Mouse (Mus musculus): ENCODE data around the gene Dlk2. TPM values are rescaled to one million over a fixed set of nuclear protein-coding genes. Genes with fewer than 3 reads are reported as not detected.

Gene Dlk2
- 9.0 and 9.6 TPM in 2 replicates for polyA plus RNA-seq (2015; fragmentation: Nextera tagmentation; extraction: Ambion mirVana)

DNA sequence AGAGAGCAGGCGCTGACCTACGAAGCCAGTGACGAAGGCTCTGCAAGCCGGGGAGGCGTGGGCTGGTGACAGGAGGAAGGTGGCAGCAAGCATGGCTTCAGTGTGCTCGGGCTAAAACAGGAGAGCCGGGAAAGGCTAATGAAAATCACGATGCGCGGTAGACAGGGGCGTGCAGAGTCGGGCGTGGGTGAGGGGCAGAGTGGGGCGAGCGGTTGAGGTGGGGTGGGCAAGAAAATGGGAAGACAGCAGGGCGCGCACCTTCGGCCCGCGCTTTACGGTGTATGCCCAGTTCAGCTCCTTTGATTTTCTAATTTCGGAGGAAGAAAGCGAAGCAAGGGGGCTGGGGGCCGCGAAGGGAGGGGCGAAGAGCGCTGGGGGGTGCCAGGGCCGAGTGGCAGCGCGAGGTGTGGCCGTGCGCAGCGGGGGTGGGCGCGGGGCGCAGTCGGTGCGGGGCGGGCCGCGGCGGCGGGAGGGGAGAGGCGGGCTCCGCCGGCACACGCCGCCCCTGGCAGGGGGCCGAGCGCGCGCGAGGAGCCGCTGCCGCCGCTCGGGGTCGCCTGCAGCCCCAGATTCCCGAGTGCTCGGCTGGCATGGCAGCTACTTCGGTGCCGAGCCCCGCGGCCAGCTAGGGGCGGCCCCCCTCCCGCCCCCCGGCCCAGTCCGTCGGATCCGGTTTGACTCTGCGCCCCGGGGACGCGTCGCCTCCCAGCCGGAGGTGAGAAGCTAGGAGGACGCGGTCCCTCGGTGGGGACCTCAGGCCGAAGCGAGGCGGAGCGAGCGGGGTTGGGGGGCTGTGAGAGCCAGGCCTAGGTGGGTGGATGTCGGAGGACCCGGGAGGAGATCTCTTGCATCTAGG lies at the start of gene Dlk2:
Gene Dlk2 (plus strand): TSS at position 58 of the 856 bp plus-strand sequence.
- Histone ChIP-seq H3K4me2 (peak within 1 kb of the TSS; percentile 97), H3K4me3 (peak within 1 kb of the TSS; percentile 70), H3K36me3 (peaks cover 10% of the 10 kb centered on the region), H3K9ac (peak within 1 kb of the TSS; percentile 83), H3K4me1 (replicated peaks) (peaks cover 19% of the 10 kb centered on the region), H3K9me3 (no peaks in the 10 kb centered on the region), H3K27ac (replicated peaks) (peak within 1 kb of the TSS; percentile 81), H3K27me3 (peaks cover 65% of the 10 kb centered on the region)
- WGBS: under 1% methylated on average over 71 of the region's 86 CpGs
- peak; percentile 67 for ATAC-seq (ENCODE audit: low read depth)

DNA sequence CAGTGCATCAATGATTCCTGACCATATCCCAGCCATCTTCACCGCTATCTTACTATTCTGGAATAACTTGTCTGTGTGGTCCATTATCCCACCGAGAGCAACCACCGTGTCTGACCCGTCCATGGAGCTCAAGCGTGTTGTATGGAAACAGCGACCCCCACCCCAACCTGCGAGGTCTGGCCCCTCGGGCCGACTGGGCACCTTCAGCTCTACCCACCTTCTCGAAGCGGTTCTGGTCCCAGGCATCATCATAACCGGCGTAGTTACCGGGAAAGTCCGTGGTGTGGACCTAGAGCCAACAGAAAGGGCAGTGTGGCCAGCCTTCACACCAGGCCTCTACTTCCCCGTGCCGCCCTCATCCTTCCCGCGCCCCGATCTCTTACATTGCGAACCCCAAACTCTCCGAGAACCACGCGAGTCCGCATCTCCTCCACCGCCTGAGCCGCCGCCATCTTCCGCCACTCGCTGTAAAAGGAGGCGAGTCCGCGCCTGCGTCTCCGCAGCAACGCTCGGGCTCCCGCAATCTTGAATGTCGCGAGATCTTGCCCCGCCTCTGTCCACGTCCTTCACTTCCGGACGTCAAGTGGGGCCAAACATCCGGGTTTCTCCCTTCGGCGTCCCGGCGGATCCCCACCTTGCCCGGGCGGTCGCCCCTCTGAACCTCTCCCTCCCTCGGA lies 49.6 kb upstream of the Dlk2 start, which contains the start of the genes Polr1c and Yipf3:
Gene Polr1c (minus strand): TSS at position 543 of the 677 bp plus-strand sequence.
Gene Yipf3 (plus strand): TSS at position 569 of the 677 bp plus-strand sequence.
- no peaks in the 10 kb centered on the region for H3K27me3 ChIP-seq
- WGBS: under 1% methylated on average over 53 of the region's 53 CpGs
- no peaks in the 10 kb centered on the region for H3K9me3 ChIP-seq
- peaks cover 71% of the 10 kb centered on the region for H3K36me3 ChIP-seq
- H3K9ac ChIP-seq: peak within 1 kb of the TSS; percentile 97
- peaks cover 36% of the 10 kb centered on the region for H3K4me1 ChIP-seq (replicated peaks)
- H3K4me2 ChIP-seq: peak within 1 kb of the TSS; percentile 95
- peak within 1 kb of the TSS; percentile 81 for H3K4me3 ChIP-seq
- H3K27ac ChIP-seq (replicated peaks): peak within 1 kb of the TSS; percentile 86
- peak; percentile 94 for ATAC-seq (ENCODE audit: low read depth)

DNA sequence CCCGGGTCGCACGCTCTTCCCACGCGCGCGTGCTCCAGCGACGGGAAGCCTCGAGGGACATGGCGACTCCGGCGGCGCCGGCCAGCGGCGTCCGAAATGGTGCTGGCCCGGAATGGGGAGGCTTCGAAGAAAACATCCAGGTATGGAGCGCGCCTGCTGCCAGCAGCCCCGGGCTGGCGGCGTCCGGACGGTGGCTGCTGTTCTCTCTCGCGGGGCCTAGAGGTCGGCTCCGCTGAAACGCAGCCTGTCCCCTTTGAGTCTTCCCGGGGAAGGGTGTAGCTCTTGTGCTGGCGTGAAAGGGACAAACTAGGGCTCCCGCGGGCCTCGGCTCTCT lies 49.1 kb upstream of the Dlk2 start:
- peak overlapping the region; percentile 81 for H3K4me3 ChIP-seq
- H3K36me3 ChIP-seq: peaks cover 66% of the 10 kb centered on the region
- peak overlapping the region; percentile 95 for H3K4me2 ChIP-seq
- H3K27me3 ChIP-seq: no peaks in the 10 kb centered on the region
- peak overlapping the region; percentile 86 for H3K27ac ChIP-seq (replicated peaks)
- under 1% methylated on average over 37 of the region's 37 CpGs for whole genome bisulfite sequencing
- H3K9me3 ChIP-seq: no peaks in the 10 kb centered on the region
- peaks cover 39% of the 10 kb centered on the region for H3K4me1 ChIP-seq (replicated peaks)
- ATAC-seq (ENCODE audit: low read depth): peak; percentile 60; the same call in 1 of the 2 replicates
- peak overlapping the region; percentile 97 for H3K9ac ChIP-seq

DNA sequence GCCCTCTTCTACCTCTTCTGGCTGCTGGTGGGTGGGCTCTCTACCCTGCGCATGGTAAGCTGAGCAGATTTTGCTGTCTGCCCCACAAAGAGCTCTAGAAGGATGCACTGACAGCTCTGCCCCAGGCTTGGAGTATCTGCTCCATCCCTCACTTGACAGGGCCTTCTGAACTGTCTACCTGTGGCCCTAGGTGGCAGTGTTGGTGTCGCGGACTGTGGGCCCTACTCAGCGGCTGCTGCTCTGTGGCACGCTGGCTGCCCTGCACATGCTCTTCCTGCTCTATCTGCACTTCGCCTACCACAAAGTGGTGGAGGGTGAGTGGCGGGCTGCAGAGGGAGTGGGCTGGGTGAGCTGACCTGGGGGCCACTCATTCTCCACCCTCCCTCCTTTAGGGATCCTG lies 46.0 kb upstream of the Dlk2 start:
- H3K4me2 ChIP-seq: no peak overlapping the region
- H3K36me3 ChIP-seq: peaks cover 36% of the 10 kb centered on the region
- H3K4me3 ChIP-seq: no peak overlapping the region
- 86% methylated on average over 7 of the region's 7 CpGs for WGBS
- H3K9me3 ChIP-seq: no peaks in the 10 kb centered on the region
- peaks cover 7% of the 10 kb centered on the region for H3K27me3 ChIP-seq
- no peak overlapping the region for H3K9ac ChIP-seq
- H3K27ac ChIP-seq (replicated peaks): no peak overlapping the region
- peaks cover 56% of the 10 kb centered on the region for H3K4me1 ChIP-seq (replicated peaks)
- no peak for ATAC-seq (ENCODE audit: low read depth)

DNA sequence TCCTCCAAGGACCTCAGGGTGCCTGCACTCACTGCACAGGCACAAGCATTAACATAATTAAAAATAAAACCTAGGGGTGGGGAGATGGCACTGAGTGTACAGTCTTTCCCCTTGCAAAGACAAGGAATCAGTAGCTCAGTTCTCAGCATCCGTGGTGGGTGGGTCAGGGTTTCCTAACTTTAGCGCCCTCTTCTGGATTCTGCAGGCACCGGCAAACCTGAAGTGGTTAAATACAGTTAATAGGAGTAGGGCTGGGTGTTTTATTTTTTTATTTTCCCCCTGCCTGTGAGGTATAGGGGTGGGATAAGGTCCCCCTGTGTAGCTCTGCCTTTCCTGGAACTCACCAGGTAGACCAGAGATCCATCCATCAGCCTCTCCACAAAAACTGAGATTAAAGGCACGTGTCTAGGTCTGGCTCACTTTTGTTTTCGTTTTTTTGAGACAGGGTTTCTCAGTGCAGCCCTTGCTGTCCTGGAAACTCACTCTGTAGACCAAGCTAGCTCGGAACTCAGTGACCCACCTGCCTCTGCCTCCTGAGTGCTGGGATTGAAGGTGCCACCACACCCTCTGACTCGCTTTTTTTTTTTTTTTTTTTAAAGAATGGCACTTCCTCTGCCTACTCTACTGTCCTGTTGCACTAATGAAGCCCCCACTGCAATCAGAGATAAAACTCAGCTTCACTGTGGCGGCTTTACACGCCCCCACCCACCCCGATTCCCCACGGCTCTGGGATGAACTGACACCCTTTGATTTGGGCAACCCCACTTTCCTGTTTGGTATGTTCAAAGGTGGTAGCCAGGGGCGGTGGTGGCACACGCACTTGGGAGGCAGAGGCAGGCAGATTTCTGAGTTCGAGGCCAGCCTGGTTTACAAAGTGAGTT lies 44.4 kb upstream of the Dlk2 start:
- Histone ChIP-seq H3K9ac (peak overlapping the region; percentile 86; the same call in 1 of the 2 replicates), H3K4me3 (peak overlapping the region; percentile 77), H3K27me3 (peaks cover 7% of the 10 kb centered on the region), H3K4me2 (peak overlapping the region; percentile 98), H3K27ac (replicated peaks) (peak overlapping the region; percentile 81), H3K36me3 (peaks cover 50% of the 10 kb centered on the region), H3K9me3 (no peaks in the 10 kb centered on the region), H3K4me1 (replicated peaks) (peaks cover 45% of the 10 kb centered on the region)
- peak; percentile 1; the same call in 1 of the 2 replicates for ATAC-seq (ENCODE audit: low read depth)
- 56% methylated on average over 14 of the region's 14 CpGs for WGBS

DNA sequence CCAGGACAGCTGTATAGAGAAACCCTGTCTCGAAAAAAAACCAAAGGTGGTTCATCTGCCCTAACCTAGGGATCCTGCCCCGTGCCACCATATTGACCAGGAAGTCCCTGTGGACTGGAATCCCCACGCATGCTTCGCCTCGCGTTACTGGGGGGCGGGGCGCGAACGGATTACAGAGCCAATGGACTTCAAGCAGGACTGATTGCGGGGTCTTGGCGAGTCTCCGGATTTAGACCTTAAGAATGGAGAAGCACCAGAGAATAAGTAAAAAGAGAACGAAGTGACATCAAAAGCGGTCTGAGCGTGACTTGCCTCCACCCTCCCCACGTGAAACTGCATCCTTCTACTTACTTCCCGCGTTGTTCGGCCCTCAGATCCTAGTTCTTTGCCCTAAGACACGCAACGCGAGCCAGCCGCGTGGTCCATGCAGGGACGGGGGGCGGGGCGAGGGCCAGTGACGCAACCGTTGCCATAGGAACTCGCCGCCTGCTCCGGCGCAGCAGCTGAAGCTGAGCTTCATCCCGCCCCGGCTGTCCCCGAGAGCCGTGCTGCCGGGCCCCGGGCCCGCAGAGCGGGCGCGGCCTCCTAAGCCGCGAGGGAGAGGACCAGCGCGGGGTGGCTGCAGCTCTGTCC lies 43.7 kb upstream of the Dlk2 start, which contains the start of gene Lrrc73:
Gene Lrrc73 (plus strand): TSS at position 80 of the 633 bp plus-strand sequence.
- peak; percentile 92 for ATAC-seq (ENCODE audit: low read depth)
- Histone ChIP-seq H3K9me3 (no peaks in the 10 kb centered on the region), H3K9ac (peak within 1 kb of the TSS; percentile 86), H3K4me1 (replicated peaks) (peaks cover 43% of the 10 kb centered on the region), H3K4me3 (peak within 1 kb of the TSS; percentile 77), H3K4me2 (peak within 1 kb of the TSS; percentile 98), H3K27ac (replicated peaks) (peak within 1 kb of the TSS; percentile 81), H3K36me3 (peaks cover 57% of the 10 kb centered on the region), H3K27me3 (peaks cover 7% of the 10 kb centered on the region)
- WGBS: 2% methylated on average over 48 of the region's 48 CpGs

DNA sequence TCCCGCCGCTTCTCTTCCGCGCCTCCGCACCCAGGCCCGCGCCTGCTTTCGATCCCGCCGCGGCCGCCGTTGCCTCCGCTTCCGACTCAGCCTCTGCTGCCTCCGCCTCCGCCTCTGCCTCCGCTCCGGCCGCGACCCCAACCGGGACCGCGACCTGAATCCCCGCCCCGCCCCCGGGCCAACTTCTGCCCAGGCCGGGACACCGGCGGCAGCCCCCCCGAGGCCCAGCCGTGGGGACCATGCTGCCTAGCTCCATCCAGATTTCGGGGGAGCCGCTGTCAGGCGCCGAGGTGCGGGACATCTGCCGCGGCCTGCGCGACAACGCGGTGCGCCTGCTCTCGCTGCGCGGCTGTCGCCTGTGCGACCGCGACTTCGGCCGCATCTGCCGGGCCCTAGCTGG lies 43.1 kb upstream of the Dlk2 start:
- H3K36me3 ChIP-seq: peaks cover 62% of the 10 kb centered on the region
- ATAC-seq (ENCODE audit: low read depth): peak; percentile 61
- WGBS: 1% methylated on average over 52 of the region's 54 CpGs

DNA sequence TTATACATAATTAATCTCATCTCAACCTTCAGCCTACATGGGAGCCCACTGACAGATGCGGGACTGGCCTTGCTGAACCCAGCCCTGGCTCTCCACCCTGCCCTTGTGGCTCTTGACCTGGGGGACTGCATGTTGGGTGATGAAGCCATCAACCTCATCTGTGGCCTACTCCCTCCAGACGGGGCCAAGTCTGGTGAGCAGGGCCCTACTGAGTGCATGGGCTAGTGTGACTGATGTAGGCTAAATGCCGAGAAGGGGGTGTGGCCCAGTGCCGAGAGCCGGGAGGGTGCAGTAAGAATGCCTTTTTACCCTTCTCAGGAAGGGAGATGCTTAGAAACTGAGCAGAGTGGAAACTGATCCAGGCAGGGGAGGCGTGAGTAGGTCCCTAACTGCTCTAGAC lies 42.1 kb upstream of the Dlk2 start:
- ATAC-seq (ENCODE audit: low read depth): no peak
- WGBS: 33% methylated on average over 6 of the region's 6 CpGs
- Histone ChIP-seq H3K9ac (peak overlapping the region; percentile 86), H3K4me2 (peak overlapping the region; percentile 98), H3K27ac (replicated peaks) (no peak overlapping the region), H3K36me3 (peaks cover 62% of the 10 kb centered on the region), H3K9me3 (no peaks in the 10 kb centered on the region), H3K4me1 (replicated peaks) (peaks cover 27% of the 10 kb centered on the region), H3K27me3 (peaks cover 7% of the 10 kb centered on the region), H3K4me3 (peak overlapping the region; percentile 77)

More for the DNA sequence above, 43.1 kb upstream of the Dlk2 start:
- Histone ChIP-seq H3K27ac (replicated peaks) (peak overlapping the region; percentile 81), H3K9ac (peak overlapping the region; percentile 86), H3K9me3 (no peaks in the 10 kb centered on the region), H3K4me3 (peak overlapping the region; percentile 77), H3K27me3 (peaks cover 7% of the 10 kb centered on the region), H3K4me2 (peak overlapping the region; percentile 98), H3K4me1 (replicated peaks) (peaks cover 38% of the 10 kb centered on the region)

DNA sequence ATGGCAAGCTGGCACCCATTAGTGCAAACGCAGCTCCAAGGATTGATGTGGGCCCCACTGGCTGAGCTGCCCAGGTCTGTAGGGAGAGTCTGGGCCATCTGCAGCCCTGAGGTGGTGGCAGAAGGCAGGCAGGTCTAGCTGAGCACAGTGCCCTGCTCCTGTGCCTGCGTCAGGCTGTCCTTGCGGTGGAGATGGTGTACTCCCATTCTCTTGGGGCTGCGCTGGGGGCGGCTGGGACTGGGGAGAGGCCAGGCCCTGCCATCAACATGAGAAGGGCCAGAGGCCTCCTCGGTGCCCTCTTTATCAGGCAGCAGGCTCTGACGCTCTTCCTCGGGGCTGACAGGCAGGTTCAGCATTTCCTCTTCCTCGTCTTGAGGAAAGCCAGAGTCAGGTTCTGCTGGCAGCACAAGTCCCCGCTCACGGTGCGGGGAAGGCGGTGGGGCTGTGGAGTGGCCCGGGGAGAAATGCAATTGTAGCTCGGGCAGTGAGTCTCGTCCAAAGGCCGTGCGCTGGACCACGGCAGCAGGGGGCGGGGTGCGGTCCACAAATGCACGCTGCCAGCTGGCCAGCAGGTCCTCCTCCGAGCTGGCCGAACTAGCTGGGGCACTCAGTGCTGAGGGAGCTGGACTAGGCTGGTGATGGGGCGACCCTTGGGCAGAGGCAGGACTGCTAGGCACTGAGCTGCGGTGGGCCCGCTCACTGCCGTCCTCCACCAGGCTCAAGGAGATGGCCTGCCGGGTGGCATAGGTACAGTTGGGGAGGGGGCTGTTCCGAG lies 38.8 kb upstream of the Dlk2 start:
- ATAC-seq (ENCODE audit: low read depth): no peak
- H3K27ac ChIP-seq (replicated peaks): no peak overlapping the region
- H3K4me2 ChIP-seq: no peak overlapping the region
- H3K9ac ChIP-seq: no peak overlapping the region; the same call in 1 of the 2 replicates
- H3K4me3 ChIP-seq: no peak overlapping the region
- peaks cover 17% of the 10 kb centered on the region for H3K4me1 ChIP-seq (replicated peaks)
- peaks cover 7% of the 10 kb centered on the region for H3K27me3 ChIP-seq
- H3K9me3 ChIP-seq: no peaks in the 10 kb centered on the region
- H3K36me3 ChIP-seq: peaks cover 72% of the 10 kb centered on the region
- 90% methylated on average over 30 of the region's 30 CpGs for WGBS

DNA sequence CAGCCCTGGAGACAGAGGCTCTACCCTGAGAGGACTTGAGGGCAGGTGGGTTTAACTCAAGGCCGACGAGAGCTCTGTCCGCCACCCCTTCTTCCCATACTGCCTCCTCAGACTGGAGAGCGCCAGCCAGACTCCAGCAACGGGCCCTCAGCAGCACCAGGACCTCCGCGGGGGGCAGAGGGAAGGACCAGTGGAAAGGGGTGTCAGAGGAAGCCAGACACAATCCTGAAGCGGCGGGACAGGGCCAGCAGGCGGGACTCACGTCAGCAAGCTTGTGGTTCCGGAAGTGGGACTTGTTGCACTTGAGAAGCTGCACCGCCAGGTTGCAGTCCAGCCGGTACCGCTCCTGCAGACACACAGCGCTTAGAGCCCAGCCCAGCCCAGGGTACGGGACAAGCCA lies 37.5 kb upstream of the Dlk2 start:
- peaks cover 9% of the 10 kb centered on the region for H3K4me1 ChIP-seq (replicated peaks)
- no peak for ATAC-seq (ENCODE audit: low read depth)
- H3K36me3 ChIP-seq: peaks cover 84% of the 10 kb centered on the region
- no peak overlapping the region for H3K4me2 ChIP-seq
- peaks cover 7% of the 10 kb centered on the region for H3K27me3 ChIP-seq
- no peak overlapping the region for H3K4me3 ChIP-seq
- no peak overlapping the region for H3K27ac ChIP-seq (replicated peaks)
- H3K9me3 ChIP-seq: no peaks in the 10 kb centered on the region
- 93% methylated on average over 17 of the region's 17 CpGs for WGBS
- H3K9ac ChIP-seq: no peak overlapping the region

Data from neural tube, embryonic 13.5 days (tissue).